Mouse (Mus musculus) ovary, postnatal 36 days (tissue): ENCODE data around the gene Cacna1h.
A peak's percentile ranks its signal among the peaks of the same experiment; 100 is the strongest.

ENCODE experiments used
- DNase-seq: peaks from one replicate; pipeline ENCODE4 v3.0.0; 2022; ENCODE audit warnings: low spot score, mixed read lengths

The Cacna1h gene

GRCm38 (mm10) chr17:25433617-25434606, at the start of gene Cacna1h:
Cacna1h (minus strand) TSS chr17:25433783.
- DNase-seq: peak; percentile 77

- DNase-seq: no peak
These were observed 48.5 kb upstream of the Cacna1h start for GRCm38 (mm10) chr17:25482092-25482491.

- DNase-seq: no peak
These were observed 47.2 kb upstream of the Cacna1h start for GRCm38 (mm10) chr17:25480820-25481219.

- DNase-seq: no peak
These were observed 46.6 kb upstream of the Cacna1h start for GRCm38 (mm10) chr17:25480152-25480551.

- DNase-seq: no peak
These were observed 42.6 kb upstream of the Cacna1h start for GRCm38 (mm10) chr17:25475946-25476744.

GRCm38 (mm10) chr17:25474330-25475077, 40.9 kb upstream of the Cacna1h start:
- DNase-seq: peak; percentile 61

GRCm38 (mm10) chr17:25472044-25472443, 38.5 kb upstream of the Cacna1h start:
- DNase-seq: peak; percentile 41

- DNase-seq: peak; percentile 48
These were observed 37.8 kb upstream of the Cacna1h start for GRCm38 (mm10) chr17:25471418-25471817.

GRCm38 (mm10) chr17:25469798-25470197, 36.2 kb upstream of the Cacna1h start:
- DNase-seq: peak; percentile 57

- DNase-seq: no peak
These were observed 34.7 kb upstream of the Cacna1h start for GRCm38 (mm10) chr17:25468301-25468700.

- DNase-seq: no peak
These were observed 34.2 kb upstream of the Cacna1h start for GRCm38 (mm10) chr17:25467781-25468180.

GRCm38 (mm10) chr17:25466257-25466656, 32.7 kb upstream of the Cacna1h start:
- DNase-seq: no peak

- no peak for DNase-seq
These were observed 30.5 kb upstream of the Cacna1h start for GRCm38 (mm10) chr17:25464091-25464490.

- no peak for DNase-seq
These were observed 29.9 kb upstream of the Cacna1h start for GRCm38 (mm10) chr17:25463326-25463945.

- no peak for DNase-seq
These were observed 28.8 kb upstream of the Cacna1h start for GRCm38 (mm10) chr17:25462236-25462875.

GRCm38 (mm10) chr17:25456540-25456939, 23.0 kb upstream of the Cacna1h start:
- no peak for DNase-seq

- DNase-seq: no peak
These were observed 20.7 kb upstream of the Cacna1h start, which contains the start of gene Tekt4 for GRCm38 (mm10) chr17:25454272-25454671. Tekt4 (plus strand) TSS chr17:25454615.

GRCm38 (mm10) chr17:25452246-25452965, 18.8 kb upstream of the Cacna1h start:
- no peak for DNase-seq

GRCm38 (mm10) chr17:25450329-25450728, 16.7 kb upstream of the Cacna1h start:
- no peak for DNase-seq

- DNase-seq: no peak
These were observed 14.3 kb upstream of the Cacna1h start for GRCm38 (mm10) chr17:25447865-25448264.
